Mouse (Mus musculus) midbrain, embryonic 11.5 days (tissue): ENCODE results near the gene Vps33b. TPM values are rescaled to one million over a fixed set of nuclear protein-coding genes. Genes with fewer than 3 reads are reported as not detected.
A peak's percentile ranks its signal among the peaks of the same experiment; 100 is the strongest.
"Not testable (repeated sequence)": the region's sequence is repeated elsewhere in the genome, so short reads cannot be mapped to it uniquely, and the experiment has no call there.

Experiments
- ATAC-seq: fragments of 200-750 bp; cut with Nextera tagmentation; 2 replicates; pipeline ENCODE4 v1.8.0; 2017; ENCODE audit warnings: moderate TSS enrichment, moderate library complexity; ENCODE audit not compliant: low FRiP score
- DNase-seq: peaks from one replicate; pipeline ENCODE4 v3.0.0; 2015; ENCODE audit warnings: low spot score; ENCODE audit errors: missing footprints
- H3K27ac ChIP-seq: fragments of 300-500 bp; sonication (generic); 2 replicates; pipeline ENCODE4 v1.5.1; 2014; ENCODE audit warnings: low read depth, low read length
- H3K27me3 ChIP-seq: fragments of 300-500 bp; sonication (generic); 2 replicates; pipeline ENCODE4 v1.6.1; 2014; ENCODE audit warnings: mild to moderate bottlenecking, low read length, moderate library complexity, mixed read lengths; ENCODE audit not compliant: control insufficient read depth, insufficient read depth
- H3K36me3 ChIP-seq: fragments of 300-500 bp; sonication (generic); 2 replicates; pipeline ENCODE4 v1.6.1; 2014; ENCODE audit warnings: mild to moderate bottlenecking, low read length, moderate library complexity, mixed read lengths; ENCODE audit not compliant: control insufficient read depth, insufficient read depth
- H3K4me1 ChIP-seq: fragments of 300-500 bp; sonication (generic); 2 replicates; pipeline ENCODE4 v1.6.1; 2014; ENCODE audit warnings: low read length; ENCODE audit not compliant: control insufficient read depth, insufficient read depth
- H3K4me2 ChIP-seq: fragments of 300-500 bp; sonication (generic); 2 replicates; pipeline ENCODE4 v1.6.1; 2014; ENCODE audit warnings: mild to moderate bottlenecking, moderate library complexity
- H3K4me3 ChIP-seq: fragments of 300-500 bp; sonication (generic); 2 replicates; pipeline ENCODE4 v1.5.1; 2014; ENCODE audit warnings: low read depth, low read length
- H3K9ac ChIP-seq: fragments of 300-500 bp; sonication (generic); 2 replicates; pipeline ENCODE4 v1.6.1; 2014; ENCODE audit warnings: low read length
- H3K9me3 ChIP-seq: fragments of 300-500 bp; sonication (generic); 2 replicates; pipeline ENCODE4 v1.6.1; 2016; ENCODE audit warnings: low read length; ENCODE audit not compliant: control insufficient read depth
- WGBS: fragments of 180-500 bp; shearing (Covaris S2); extraction: QIAGEN DNeasy Blood & Tissue Kit; methylation state at CpG from one replicate; pipeline ENCODE4 v1.1.7; 2014; 5-methylcytosine and 5-hydroxymethylcytosine counted together
- polyA plus RNA-seq: library from polyadenylated mRNA; unstranded; fragments of >200 nt; fragmentation: Nextera tagmentation; extraction: Ambion mirVana; gene quantifications from 2 replicates; pipeline ENCODE4 v1.2.1, GENCODE M21; 2014

The Vps33b gene
- polyA plus RNA-seq, 1 experiment from 2014 or later, result 12.6 TPM

- H3K9me3 ChIP-seq, result no peaks in the 10 kb centered on the region
- H3K4me1 ChIP-seq, result peaks cover 9% of the 10 kb centered on the region; the same call in 1 of the 2 replicates
- H3K36me3 ChIP-seq, result peaks cover 12% of the 10 kb centered on the region
- no peak for ATAC-seq
- no peak overlapping the region for H3K4me3 ChIP-seq
- DNase-seq, result no peak
- WGBS, result 87% methylated on average over 19 of the region's 19 CpGs
- H3K4me2 ChIP-seq, result no peak overlapping the region
- no peak overlapping the region for H3K9ac ChIP-seq
- no peak overlapping the region for H3K27ac ChIP-seq
- no peaks in the 10 kb centered on the region for H3K27me3 ChIP-seq
Observed at GRCm38 (mm10) chr7:80319846-80320496, 50.5 kb downstream of the Vps33b start.

GRCm38 (mm10) chr7:80323336-80323735, 53.9 kb downstream of the Vps33b start:
- peak overlapping the region; percentile 69 for H3K4me2 ChIP-seq
- H3K27me3 ChIP-seq, result no peaks in the 10 kb centered on the region
- H3K9ac ChIP-seq, result peak overlapping the region; percentile 84
- H3K9me3 ChIP-seq, result no peaks in the 10 kb centered on the region
- H3K36me3 ChIP-seq, result peaks cover 23% of the 10 kb centered on the region
- DNase-seq (no peak), ATAC-seq (no peak)
- peaks cover 9% of the 10 kb centered on the region; the same call in 1 of the 2 replicates for H3K4me1 ChIP-seq
- no peak overlapping the region for H3K27ac ChIP-seq
- WGBS, result 27% methylated on average over 8 of the region's 8 CpGs
- peak overlapping the region; percentile 64 for H3K4me3 ChIP-seq

- Histone ChIP-seq H3K27me3 (no peaks in the 10 kb centered on the region), H3K4me1 (peaks cover 9% of the 10 kb centered on the region; the same call in 1 of the 2 replicates), H3K9ac (peak within 1 kb of the TSS; percentile 84), H3K4me2 (peak within 1 kb of the TSS; percentile 69), H3K27ac (peak within 1 kb of the TSS; percentile 69), H3K4me3 (peak within 1 kb of the TSS; percentile 64), H3K9me3 (no peaks in the 10 kb centered on the region), H3K36me3 (peaks cover 26% of the 10 kb centered on the region)
- 3% methylated on average over 38 of the region's 38 CpGs for WGBS
- DNase-seq, result peak; percentile 99
- peak; percentile 99 for ATAC-seq
Observed at GRCm38 (mm10) chr7:80324043-80324815, 54.8 kb downstream of the Vps33b start, which contains the start of gene Rccd1. Rccd1 (minus strand) TSS chr7:80324454.

GRCm38 (mm10) chr7:80324816-80325119, 55.3 kb downstream of the Vps33b start:
- ATAC-seq, H3K4me3 ChIP-seq, H3K27me3 ChIP-seq, H3K9me3 ChIP-seq, H3K9ac ChIP-seq, H3K4me1 ChIP-seq, H3K27ac ChIP-seq, DNase-seq: not testable (repeated sequence)
- peaks cover 30% of the 10 kb centered on the region for H3K36me3 ChIP-seq
- WGBS, result 55% methylated on average over 5 of the region's 5 CpGs
- H3K4me2 ChIP-seq, result peak overlapping the region; percentile 69

GRCm38 (mm10) chr7:80325292-80325868, 55.9 kb downstream of the Vps33b start:
- H3K36me3 ChIP-seq, result peaks cover 29% of the 10 kb centered on the region
- peaks cover 9% of the 10 kb centered on the region; the same call in 1 of the 2 replicates for H3K4me1 ChIP-seq
- no peak overlapping the region for H3K4me2 ChIP-seq
- DNase-seq (no peak), ATAC-seq (no peak)
- no peak overlapping the region for H3K9ac ChIP-seq
- H3K4me3 ChIP-seq, result no peak overlapping the region
- no peaks in the 10 kb centered on the region for H3K9me3 ChIP-seq
- 94% methylated on average over 16 of the region's 16 CpGs for WGBS
- no peaks in the 10 kb centered on the region for H3K27me3 ChIP-seq
- H3K27ac ChIP-seq, result no peak overlapping the region

- Histone ChIP-seq H3K27me3 (no peaks in the 10 kb centered on the region), H3K4me1 (peaks cover 9% of the 10 kb centered on the region; the same call in 1 of the 2 replicates), H3K4me3 (no peak overlapping the region), H3K4me2 (no peak overlapping the region), H3K9ac (no peak overlapping the region), H3K27ac (no peak overlapping the region), H3K36me3 (peaks cover 35% of the 10 kb centered on the region), H3K9me3 (no peaks in the 10 kb centered on the region)
- WGBS, result 96% methylated on average over 19 of the region's 19 CpGs
- DNase-seq (no peak), ATAC-seq (no peak)
Observed at GRCm38 (mm10) chr7:80326076-80326475, 56.6 kb downstream of the Vps33b start.

GRCm38 (mm10) chr7:80330278-80330677, 60.8 kb downstream of the Vps33b start:
- no peak overlapping the region for H3K4me3 ChIP-seq
- H3K9me3 ChIP-seq, result no peaks in the 10 kb centered on the region
- no peak overlapping the region for H3K9ac ChIP-seq
- WGBS, result 90% methylated on average over 8 of the region's 8 CpGs
- H3K4me2 ChIP-seq, result no peak overlapping the region
- H3K4me1 ChIP-seq, result no peaks in the 10 kb centered on the region
- no peaks in the 10 kb centered on the region for H3K27me3 ChIP-seq
- no peak for ATAC-seq
- no peak for DNase-seq
- peaks cover 65% of the 10 kb centered on the region for H3K36me3 ChIP-seq
- H3K27ac ChIP-seq, result no peak overlapping the region

GRCm38 (mm10) chr7:80331433-80331832, 62.0 kb downstream of the Vps33b start:
- no peak overlapping the region for H3K27ac ChIP-seq
- no peak overlapping the region for H3K4me3 ChIP-seq
- H3K36me3 ChIP-seq, result peaks cover 58% of the 10 kb centered on the region
- H3K4me2 ChIP-seq, result no peak overlapping the region
- H3K9me3 ChIP-seq, result no peaks in the 10 kb centered on the region
- DNase-seq, result no peak
- 97% methylated on average over 19 of the region's 19 CpGs for WGBS
- H3K27me3 ChIP-seq, result no peaks in the 10 kb centered on the region
- H3K4me1 ChIP-seq, result no peaks in the 10 kb centered on the region
- ATAC-seq, result no peak
- H3K9ac ChIP-seq, result no peak overlapping the region

- Histone ChIP-seq H3K4me3 (no peak overlapping the region), H3K9ac (no peak overlapping the region), H3K9me3 (no peaks in the 10 kb centered on the region), H3K36me3 (peaks cover 46% of the 10 kb centered on the region), H3K4me1 (peaks cover 8% of the 10 kb centered on the region), H3K4me2 (no peak overlapping the region), H3K27me3 (no peaks in the 10 kb centered on the region), H3K27ac (no peak overlapping the region)
- WGBS, result 86% methylated on average over 4 of the region's 4 CpGs
- ATAC-seq (no peak), DNase-seq (no peak)
Observed at GRCm38 (mm10) chr7:80334848-80335247, 65.4 kb downstream of the Vps33b start.
